Mouse (Mus musculus) heart, postnatal 0 days (tissue): ENCODE results near the gene Recql5.

Experiments used
- CTCF ChIP-seq: IDR thresholded peaks from 2 replicates; pipeline ENCODE4 v1.5.1; 2016; ENCODE audit warnings: antibody characterized with exemption, control low read depth, low read depth
- EP300 ChIP-seq: IDR thresholded peaks from 2 replicates; pipeline ENCODE4 v1.6.1; 2016; ENCODE audit warnings: antibody characterized with exemption, low read depth

- TF ChIP-seq CTCF (no peak), EP300 (no peak)
Measured at GRCm38 (mm10) chr11:115845819-115846218, 87.5 kb downstream of the Recql5 start.
